Mouse (Mus musculus) liver, embryonic 15.5 days (tissue): Measurements from ENCODE around the gene Zc2hc1c. TPM values are rescaled to one million over a fixed set of nuclear protein-coding genes. Genes with fewer than 3 reads are reported as not detected.
"Not testable (repeated sequence)": the region's sequence is repeated elsewhere in the genome, so short reads cannot be mapped to it uniquely, and the experiment has no call there.

Source experiments
- ATAC-seq: fragments of 200-750 bp; cut with Nextera tagmentation; 2 replicates; pipeline ENCODE4 v1.8.0; 2017; ENCODE audit warnings: moderate number of reproducible peaks, mild to moderate bottlenecking, moderate library complexity; ENCODE audit not compliant: insufficient read depth
- H3K27ac ChIP-seq: fragments of 300-500 bp; sonication (generic); replicated peaks from 2 replicates; pipeline ENCODE4 v1.5.1; 2015; ENCODE audit warnings: mild to moderate bottlenecking, inconsistent platforms
- H3K27me3 ChIP-seq: fragments of 300-500 bp; sonication (generic); 2 replicates; pipeline ENCODE4 v1.6.1; 2015; ENCODE audit warnings: mild to moderate bottlenecking, inconsistent platforms
- H3K36me3 ChIP-seq: fragments of 300-500 bp; sonication (generic); replicated peaks from 2 replicates; pipeline ENCODE4 v1.6.1; 2015; ENCODE audit warnings: moderate library complexity, mild to moderate bottlenecking, inconsistent platforms
- H3K4me1 ChIP-seq: fragments of 300-500 bp; sonication (generic); replicated peaks from 2 replicates; pipeline ENCODE4 v1.6.1; 2015; ENCODE audit warnings: inconsistent platforms
- H3K4me2 ChIP-seq: fragments of 300-500 bp; sonication (generic); 2 replicates; pipeline ENCODE4 v1.6.1; 2015; ENCODE audit warnings: moderate library complexity, mild to moderate bottlenecking, inconsistent platforms
- H3K4me3 ChIP-seq: fragments of 300-500 bp; sonication (generic); replicated peaks from 2 replicates; pipeline ENCODE4 v1.5.1; 2015; ENCODE audit warnings: mild to moderate bottlenecking, inconsistent platforms
- H3K9ac ChIP-seq: fragments of 300-500 bp; sonication (generic); 2 replicates; pipeline ENCODE4 v1.6.1; 2015; ENCODE audit warnings: moderate library complexity, mild to moderate bottlenecking, inconsistent platforms
- H3K9me3 ChIP-seq: fragments of 300-500 bp; sonication (generic); replicated peaks from 2 replicates; pipeline ENCODE4 v1.6.1; 2016; ENCODE audit warnings: inconsistent platforms
- WGBS: fragments of 180-500 bp; shearing (Covaris S2); methylation state at CpG from one replicate; pipeline ENCODE4 v1.1.7; 2015; ENCODE audit warnings: mixed read lengths; ENCODE audit not compliant: insufficient replicate concordance; 5-methylcytosine and 5-hydroxymethylcytosine counted together
- polyA plus RNA-seq: library from polyadenylated mRNA; unstranded; fragments of >200 nt; fragmentation: Nextera tagmentation; extraction: Ambion mirVana; gene quantifications from 2 replicates; pipeline ENCODE4 v1.2.1, GENCODE M21; 2015

Zc2hc1c gene
- polyA plus RNA-seq, 1 experiment from 2014 or later, result 0.08 TPM

DNA sequence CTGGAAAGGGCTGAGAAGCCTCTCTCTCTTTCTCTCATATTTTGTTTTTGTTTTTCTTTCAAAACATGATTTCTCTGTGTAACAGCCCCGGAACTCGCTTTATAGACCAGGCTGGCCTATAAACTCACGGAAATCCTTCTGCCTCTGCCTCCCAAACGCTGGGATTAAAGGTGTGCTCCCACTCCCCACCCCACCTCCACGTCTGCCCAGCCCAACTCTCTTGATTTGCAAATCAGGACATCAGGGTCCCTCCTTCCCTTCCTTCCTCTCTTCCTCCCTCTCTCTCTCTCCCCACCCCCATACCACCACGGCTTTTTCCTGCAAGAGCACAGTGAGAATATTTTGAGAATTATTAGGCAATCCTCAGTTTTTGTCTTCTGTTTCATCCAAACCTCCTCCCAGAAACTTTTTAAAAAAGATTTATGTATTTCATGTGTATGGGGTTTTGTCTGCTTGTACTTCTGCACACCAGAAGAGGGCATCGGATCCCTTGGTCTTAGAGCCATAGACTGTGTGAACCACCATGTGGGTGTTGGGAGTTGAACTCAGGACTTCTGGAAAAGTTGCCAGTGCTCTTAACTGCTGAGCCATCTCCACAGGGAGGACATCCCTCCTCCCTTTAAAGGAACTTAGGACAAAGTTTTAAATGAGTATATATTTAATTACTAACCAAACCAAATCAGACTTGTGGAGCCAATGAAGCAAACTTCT, 17.1 kb upstream of the Zc2hc1c start:
- Histone ChIP-seq H3K9ac (no peak overlapping the region), H3K27ac (no peak overlapping the region; the same call in 1 of the 2 replicates), H3K4me3 (peak overlapping the region; percentile 71; the same call in 1 of the 2 replicates), H3K9me3 (no peaks in the 10 kb centered on the region), H3K4me2 (peak overlapping the region; percentile 78), H3K27me3 (no peaks in the 10 kb centered on the region), H3K36me3 (peaks cover 18% of the 10 kb centered on the region), H3K4me1 (peaks cover 28% of the 10 kb centered on the region)
- ATAC-seq, result no peak
- WGBS, result 58% methylated on average over 7 of the region's 7 CpGs

DNA sequence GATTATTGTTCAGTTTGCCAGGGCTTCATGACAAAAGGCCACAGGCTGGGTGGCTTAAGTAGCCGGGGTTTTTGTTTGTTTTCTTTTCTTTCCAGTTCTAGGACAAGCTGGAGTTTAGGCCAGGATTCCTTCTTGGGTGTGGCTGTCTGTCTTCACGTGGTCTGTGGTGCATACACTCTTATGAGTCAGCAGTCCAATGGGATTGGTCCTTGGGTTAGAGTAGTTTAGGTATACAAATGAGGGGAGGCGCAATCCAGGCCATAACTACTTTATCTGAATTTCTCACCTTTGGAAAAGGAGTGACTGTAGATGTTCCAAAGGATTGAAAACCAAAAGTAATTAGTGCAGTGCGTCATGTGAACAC, 16.6 kb upstream of the Zc2hc1c start:
- Histone ChIP-seq H3K27me3 (no peaks in the 10 kb centered on the region), H3K9ac (no peak overlapping the region), H3K9me3 (no peaks in the 10 kb centered on the region), H3K4me3 (no peak overlapping the region), H3K4me2 (no peak overlapping the region), H3K36me3 (peaks cover 18% of the 10 kb centered on the region), H3K4me1 (peaks cover 28% of the 10 kb centered on the region), H3K27ac (no peak overlapping the region; the same call in 1 of the 2 replicates)
- WGBS, result 60% methylated on average over 4 of the region's 4 CpGs
- no peak; the same call in 1 of the 2 replicates for ATAC-seq

DNA sequence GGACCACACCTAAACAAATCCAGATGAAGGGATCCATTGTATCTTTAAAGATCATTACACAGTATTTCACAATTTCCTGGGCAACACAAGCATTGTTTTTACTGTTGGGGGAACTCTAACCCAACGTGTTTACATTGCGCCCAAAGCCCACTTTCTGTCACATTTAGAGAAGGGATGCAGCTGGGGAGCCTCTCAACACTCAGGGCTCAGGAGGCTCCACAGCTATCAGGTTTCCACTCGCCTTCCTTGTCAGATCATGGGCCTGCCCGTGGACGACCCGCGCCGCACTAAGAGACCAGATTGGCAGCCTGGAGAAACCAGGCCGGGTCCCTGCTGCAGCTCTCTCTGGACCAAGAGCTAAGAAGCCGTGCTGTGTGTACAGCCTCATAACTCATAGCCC, 14.9 kb upstream of the Zc2hc1c start:
- no peaks in the 10 kb centered on the region for H3K27me3 ChIP-seq
- H3K4me3 ChIP-seq, result no peak overlapping the region
- peaks cover 40% of the 10 kb centered on the region for H3K4me1 ChIP-seq
- H3K9ac ChIP-seq, result no peak overlapping the region
- WGBS, result 81% methylated on average over 10 of the region's 10 CpGs
- H3K27ac ChIP-seq, result no peak overlapping the region
- H3K9me3 ChIP-seq, result no peaks in the 10 kb centered on the region
- no peak overlapping the region for H3K4me2 ChIP-seq
- no peak for ATAC-seq
- H3K36me3 ChIP-seq, result peaks cover 31% of the 10 kb centered on the region

DNA sequence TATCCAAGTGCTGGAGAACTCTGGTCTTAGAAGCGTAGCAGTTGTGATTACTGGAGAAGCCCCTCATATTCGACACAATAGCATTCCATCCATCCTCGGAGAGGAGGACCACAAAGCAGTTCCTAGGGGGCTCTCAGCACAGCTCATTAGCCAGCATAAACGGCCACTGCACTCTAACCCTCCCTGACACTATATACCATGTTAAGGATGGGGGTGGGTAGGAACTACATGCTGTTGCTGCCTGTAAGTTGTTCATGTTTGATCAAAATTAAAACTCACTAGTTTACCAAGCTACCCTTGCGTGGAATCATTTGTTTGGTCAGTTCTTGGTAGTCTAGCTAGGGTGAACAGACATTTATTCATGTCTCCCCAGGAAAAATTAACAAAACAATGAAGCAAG, 12.1 kb upstream of the Zc2hc1c start:
- no peak overlapping the region for H3K4me2 ChIP-seq
- no peak overlapping the region for H3K9ac ChIP-seq
- no peak overlapping the region for H3K27ac ChIP-seq
- H3K27me3 ChIP-seq, result no peaks in the 10 kb centered on the region
- no peak overlapping the region for H3K4me3 ChIP-seq
- no peaks in the 10 kb centered on the region for H3K9me3 ChIP-seq
- peaks cover 31% of the 10 kb centered on the region for H3K36me3 ChIP-seq
- WGBS, result 80% methylated on average over 5 of the region's 5 CpGs
- no peak for ATAC-seq
- H3K4me1 ChIP-seq, result peaks cover 45% of the 10 kb centered on the region

DNA sequence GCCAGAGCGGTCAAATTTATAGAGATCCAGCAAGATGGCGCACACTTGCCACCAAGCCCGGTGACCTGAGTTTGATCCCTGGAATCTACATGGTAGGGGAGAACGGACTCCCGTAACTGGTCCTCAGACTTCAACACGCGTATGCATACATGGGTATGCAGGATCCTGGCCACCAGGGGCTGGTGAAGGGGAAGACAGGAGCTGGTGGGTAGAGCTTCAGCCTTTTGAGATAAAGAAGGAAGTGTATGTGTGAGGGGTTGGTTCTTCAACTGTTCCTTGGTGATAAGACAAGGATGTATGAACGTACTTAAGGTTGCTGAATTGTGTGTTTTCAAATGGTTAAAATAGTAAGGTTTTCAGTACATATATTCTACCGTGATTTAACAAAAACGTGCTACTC, 9.5 kb upstream of the Zc2hc1c start:
- Histone ChIP-seq H3K4me1 (peaks cover 36% of the 10 kb centered on the region), H3K9ac (peak overlapping the region; percentile 31; the same call in 1 of the 2 replicates), H3K4me2 (peak overlapping the region; percentile 81), H3K27ac (peak overlapping the region; percentile 74), H3K4me3 (peak overlapping the region; percentile 45), H3K9me3 (no peaks in the 10 kb centered on the region), H3K36me3 (peaks cover 31% of the 10 kb centered on the region), H3K27me3 (no peaks in the 10 kb centered on the region)
- ATAC-seq, result peak; percentile 66
- WGBS, result 39% methylated on average over 10 of the region's 10 CpGs

DNA sequence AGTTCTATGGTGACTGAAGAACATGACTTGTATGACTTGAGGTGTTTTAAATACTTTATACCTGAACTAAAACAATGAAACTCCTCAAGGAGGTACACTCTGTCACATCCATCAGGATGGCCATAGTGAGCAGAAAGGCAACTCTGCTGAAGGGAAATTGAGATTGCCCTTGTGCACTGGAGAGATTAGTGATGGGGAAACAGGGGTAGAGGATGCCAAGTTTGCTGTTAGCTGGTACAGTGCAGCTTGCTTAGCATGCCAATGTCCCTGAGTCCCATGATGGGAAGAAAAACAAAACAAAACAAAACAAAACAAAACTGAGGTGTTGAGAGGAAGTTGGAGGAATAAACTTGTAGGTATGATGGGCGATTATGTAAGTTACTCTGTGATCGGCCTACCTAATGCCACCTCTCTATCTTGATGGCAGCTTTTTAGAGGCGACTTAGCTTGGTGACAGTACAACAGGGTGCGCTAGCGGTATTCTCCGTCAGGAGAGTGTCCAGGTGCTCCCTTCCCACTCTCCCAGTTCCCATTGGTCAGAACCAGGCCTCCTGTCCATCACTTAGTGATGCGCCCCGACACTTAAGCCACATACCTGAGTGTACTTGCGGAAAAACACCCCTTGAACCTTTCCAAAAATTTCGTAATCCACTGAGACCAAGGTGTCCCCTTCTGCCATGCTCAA, 8.9 kb upstream of the Zc2hc1c start:
- peak; percentile 56 for ATAC-seq

DNA sequence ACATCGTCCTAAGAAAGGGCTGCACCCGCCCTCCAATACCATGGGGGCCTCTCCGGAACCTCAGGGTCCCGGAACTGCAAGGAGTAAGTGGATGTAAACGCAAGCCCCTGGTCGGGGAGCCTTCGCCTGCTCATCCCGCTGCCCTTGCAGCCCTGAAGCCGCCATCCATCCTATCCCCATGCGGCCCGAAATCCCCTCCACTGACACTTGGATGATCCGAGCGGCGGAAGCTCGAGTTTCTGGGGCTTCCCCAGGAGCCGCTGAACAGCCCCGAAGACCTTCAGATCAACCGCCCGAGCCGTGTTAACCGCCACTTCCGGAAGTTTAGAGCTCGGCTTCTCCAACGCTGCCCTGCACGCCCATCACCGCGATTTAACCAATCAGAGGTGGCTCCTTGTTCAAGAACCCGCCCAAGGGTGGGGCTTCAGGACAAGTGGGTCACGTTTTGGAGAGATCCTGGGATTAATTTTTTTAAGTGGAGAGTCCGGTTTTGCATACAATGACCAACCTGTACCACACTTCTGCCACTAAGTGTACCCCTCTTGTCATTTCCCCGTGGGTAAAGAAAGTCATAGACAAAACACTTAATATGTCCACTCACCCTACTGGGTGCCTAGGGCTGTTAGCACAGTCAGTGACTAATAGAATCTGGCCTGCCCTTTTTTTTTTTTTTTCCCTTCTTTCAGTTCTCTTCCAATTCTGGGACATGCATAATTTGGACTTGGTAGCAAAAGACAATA, 8.1 kb upstream of the Zc2hc1c start:
- Histone ChIP-seq H3K4me2 (peak overlapping the region; percentile 81), H3K4me3 (peak overlapping the region; percentile 80), H3K27ac (peak overlapping the region; percentile 91), H3K27me3 (no peaks in the 10 kb centered on the region), H3K9ac (peak overlapping the region; percentile 92), H3K9me3 (no peaks in the 10 kb centered on the region), H3K36me3 (peaks cover 22% of the 10 kb centered on the region), H3K4me1 (peaks cover 36% of the 10 kb centered on the region)
- under 1% methylated on average over 31 of the region's 31 CpGs for WGBS
- peak; percentile 89 for ATAC-seq

More for the DNA sequence above, 8.9 kb upstream of the Zc2hc1c start:
- Histone ChIP-seq H3K4me3 (peak overlapping the region; percentile 80), H3K27me3 (no peaks in the 10 kb centered on the region), H3K36me3 (peaks cover 29% of the 10 kb centered on the region), H3K9ac (peak overlapping the region; percentile 92), H3K27ac (peak overlapping the region; percentile 91), H3K4me2 (peak overlapping the region; percentile 81), H3K4me1 (peaks cover 36% of the 10 kb centered on the region), H3K9me3 (no peaks in the 10 kb centered on the region)
- WGBS, result 2% methylated on average over 10 of the region's 10 CpGs

DNA sequence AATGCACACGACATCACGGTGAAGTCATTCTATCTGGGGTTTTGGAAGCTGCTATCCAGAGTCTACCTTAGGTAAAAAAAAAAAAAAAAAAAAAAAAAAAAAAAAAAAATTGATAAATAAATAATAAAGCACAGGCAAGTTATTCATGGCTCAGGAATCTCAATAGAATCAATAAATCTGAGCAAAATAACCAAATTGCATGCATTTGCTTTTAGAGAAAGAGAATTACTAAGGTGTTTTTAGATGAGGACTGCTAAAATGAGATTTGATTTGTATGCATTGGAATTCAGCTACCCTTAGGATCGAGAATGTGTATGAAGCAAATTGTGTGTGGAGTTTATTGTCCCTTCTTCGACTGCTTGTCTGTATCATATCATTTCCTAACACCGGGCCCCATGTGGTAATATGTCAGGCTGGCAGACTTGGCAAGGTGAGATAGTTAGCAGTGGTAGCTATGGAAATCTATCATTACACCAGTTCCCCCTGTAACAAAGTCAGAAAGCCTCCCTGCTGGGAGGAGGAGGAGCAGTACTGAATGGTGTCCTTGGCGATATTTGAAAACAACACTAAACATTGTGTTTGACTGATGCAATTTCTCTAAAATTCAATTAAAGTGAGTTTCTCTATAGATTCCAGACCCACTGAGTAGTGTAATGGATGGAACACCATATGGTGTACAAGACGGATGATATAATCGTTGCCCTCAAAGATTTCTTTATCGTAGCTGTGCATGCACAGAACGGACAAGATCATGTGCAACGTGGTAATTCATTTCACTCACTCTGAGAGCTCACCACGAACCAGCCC, 7.3 kb upstream of the Zc2hc1c start:
- ATAC-seq, result peak; percentile 30; the same call in 1 of the 2 replicates
- peaks cover 14% of the 10 kb centered on the region for H3K36me3 ChIP-seq
- peak overlapping the region; percentile 80 for H3K4me3 ChIP-seq
- no peak overlapping the region for H3K9ac ChIP-seq
- WGBS, result 24% methylated on average over 12 of the region's 12 CpGs
- no peaks in the 10 kb centered on the region for H3K27me3 ChIP-seq
- peak overlapping the region; percentile 81 for H3K4me2 ChIP-seq
- H3K4me1 ChIP-seq, result peaks cover 36% of the 10 kb centered on the region
- H3K9me3 ChIP-seq, result no peaks in the 10 kb centered on the region
- H3K27ac ChIP-seq, result peak overlapping the region; percentile 51

DNA sequence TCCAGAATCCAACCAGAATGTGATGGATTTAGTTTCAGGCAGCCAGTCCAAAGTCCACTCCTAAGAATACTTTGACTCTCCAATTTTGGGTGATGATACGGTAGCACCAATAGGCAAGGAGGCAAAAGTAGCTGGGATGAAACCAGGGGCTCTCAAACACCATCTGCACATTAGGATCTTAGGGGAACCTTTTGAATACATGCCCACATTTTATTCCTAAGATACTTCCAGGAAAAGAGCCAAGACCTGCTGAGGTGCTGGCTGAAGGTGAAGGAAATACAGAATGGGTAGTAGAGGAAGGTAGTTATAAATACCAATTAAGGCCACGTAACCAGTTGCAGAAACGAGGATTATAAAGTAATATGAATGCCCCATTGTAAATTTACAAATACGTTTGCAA, 6.6 kb upstream of the Zc2hc1c start:
- H3K4me2 ChIP-seq, H3K9me3 ChIP-seq, H3K9ac ChIP-seq, ATAC-seq, H3K4me3 ChIP-seq, H3K27me3 ChIP-seq: not testable (repeated sequence)
- Histone ChIP-seq H3K27ac (0 out of 2 replicates have a peak overlapping the region, but pooled peaks have one; percentile 51), H3K36me3 (peaks cover 12% of the 10 kb centered on the region), H3K4me1 (peaks cover 36% of the 10 kb centered on the region)
- 82% methylated on average over 2 of the region's 4 CpGs for WGBS

DNA sequence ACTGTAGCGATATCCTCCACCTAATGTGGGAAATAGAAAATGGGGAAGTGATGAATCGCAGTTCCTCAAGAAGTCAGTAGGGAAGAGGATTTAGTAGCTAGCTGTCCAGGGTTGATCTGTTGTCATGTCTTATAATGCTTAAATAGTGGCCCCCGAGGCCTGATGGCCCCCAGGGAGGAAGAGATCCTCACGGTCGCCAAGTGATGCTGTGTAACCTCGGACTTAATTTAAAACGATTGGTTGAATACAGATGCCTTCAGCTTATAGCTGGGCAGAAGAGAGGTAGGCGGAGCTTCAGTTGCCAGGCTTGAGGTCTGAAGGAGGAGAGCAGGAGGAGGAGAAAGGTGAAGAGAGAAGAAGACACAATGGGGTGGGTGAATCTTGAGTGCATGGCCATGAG, 4.1 kb upstream of the Zc2hc1c start:
- Histone ChIP-seq H3K9me3 (no peaks in the 10 kb centered on the region), H3K4me1 (peaks cover 29% of the 10 kb centered on the region), H3K27ac (no peak overlapping the region), H3K9ac (no peak overlapping the region), H3K27me3 (peaks cover 15% of the 10 kb centered on the region), H3K4me3 (no peak overlapping the region), H3K4me2 (no peak overlapping the region), H3K36me3 (no peaks in the 10 kb centered on the region)
- no peak for ATAC-seq
- 35% methylated on average over 8 of the region's 8 CpGs for WGBS
